Mouse (Mus musculus): ENCODE measurements around the gene Pacsin2. TPM values are rescaled to one million over a fixed set of nuclear protein-coding genes. Genes with fewer than 3 reads are reported as not detected.
"Not testable (repeated sequence)": the region's sequence is repeated elsewhere in the genome, so short reads cannot be mapped to it uniquely, and the experiment has no call there.

The Pacsin2 gene
- 51.7 and 58.4 TPM in 2 replicates for polyA plus RNA-seq (2012; rRNA removed)
- 41.6 and 43.3 TPM in 2 replicates for polyA plus RNA-seq (2014; fragmentation: Nextera tagmentation; extraction: Ambion mirVana)

GRCm38 (mm10) chr15:83464083-83464904 lies at the start of gene Pacsin2:
Pacsin2 (minus strand) TSS chr15:83464606.
- 0 out of 2 replicates have a peak, but pooled peaks have one; percentile 26 for TF ChIP-seq POLR2A (IDR thresholded peaks at IDR 0.05; ENCODE audit: borderline replicate concordance, extremely low read depth, insufficient read depth, insufficient read length)
- Histone ChIP-seq H3K4me1 (ENCODE audit: control insufficient read depth, insufficient read depth, low read length) (peaks cover 13% of the 10 kb centered on the region), H3K27ac (replicated peaks; ENCODE audit: low read depth, low read length) (peak within 1 kb of the TSS; percentile 74; the same call in 1 of the 2 replicates), H3K9me3 (ENCODE audit: control insufficient read depth, low read length) (no peaks in the 10 kb centered on the region), H3K4me3 (replicated peaks; ENCODE audit: low read length) (peak within 1 kb of the TSS; percentile 76), H3K4me2 (replicated peaks; ENCODE audit: low read depth, low read length, severe bottlenecking) (peak within 1 kb of the TSS; percentile 72), H3K9ac (ENCODE audit: low read depth, low read length, severe bottlenecking) (peak within 1 kb of the TSS; percentile 79), H3K27me3 (ENCODE audit: control insufficient read depth, insufficient read depth, low read length) (no peaks in the 10 kb centered on the region), H3K36me3 (ENCODE audit: control insufficient read depth, insufficient read depth, low read length) (0 out of 2 replicates have a peak, but pooled peaks cover 4% of the 10 kb centered on the region)
- DNase-seq (ENCODE audit: low spot score) (peak; percentile 99), ATAC-seq (ENCODE audit: low FRiP score, low read depth) (peak; percentile 99)
- WGBS: under 1% methylated on average over 56 of the region's 88 CpGs

GRCm38 (mm10) chr15:83512489-83513281 lies 48.3 kb upstream of the Pacsin2 start:
- no peak overlapping the region for H3K9ac ChIP-seq (ENCODE audit: low read depth, low read length, severe bottlenecking)
- WGBS: 68% methylated on average over 13 of the region's 13 CpGs
- no peaks in the 10 kb centered on the region for H3K36me3 ChIP-seq (ENCODE audit: control insufficient read depth, insufficient read depth, low read length)
- H3K27me3 ChIP-seq (ENCODE audit: control insufficient read depth, insufficient read depth, low read length): no peaks in the 10 kb centered on the region
- DNase-seq (ENCODE audit: low spot score): no peak
- H3K4me3 ChIP-seq (replicated peaks; ENCODE audit: low read length): no peak overlapping the region
- no peaks in the 10 kb centered on the region for H3K9me3 ChIP-seq (ENCODE audit: control insufficient read depth, low read length)
- no peak overlapping the region for H3K4me2 ChIP-seq (replicated peaks; ENCODE audit: low read depth, low read length, severe bottlenecking)
- H3K4me1 ChIP-seq (ENCODE audit: control insufficient read depth, insufficient read depth, low read length): peaks cover 3% of the 10 kb centered on the region; the same call in 1 of the 2 replicates
- no peak for ATAC-seq (ENCODE audit: low FRiP score, low read depth)
- no peak for TF ChIP-seq POLR2A (IDR thresholded peaks at IDR 0.05; ENCODE audit: borderline replicate concordance, extremely low read depth, insufficient read depth, insufficient read length)
- H3K27ac ChIP-seq (replicated peaks; ENCODE audit: low read depth, low read length): no peak overlapping the region

- ATAC-seq (ENCODE audit: low FRiP score, low read depth) (peak; percentile 95), DNase-seq (ENCODE audit: low spot score) (peak; percentile 91)
- Histone ChIP-seq H3K4me2 (replicated peaks; ENCODE audit: low read depth, low read length, severe bottlenecking) (peak within 1 kb of the TSS; percentile 71), H3K36me3 (ENCODE audit: control insufficient read depth, insufficient read depth, low read length) (no peaks in the 10 kb centered on the region), H3K27ac (replicated peaks; ENCODE audit: low read depth, low read length) (no peak within 1 kb of the TSS), H3K4me3 (replicated peaks; ENCODE audit: low read length) (peak within 1 kb of the TSS; percentile 48), H3K27me3 (ENCODE audit: control insufficient read depth, insufficient read depth, low read length) (no peaks in the 10 kb centered on the region), H3K4me1 (ENCODE audit: control insufficient read depth, insufficient read depth, low read length) (peaks cover 3% of the 10 kb centered on the region; the same call in 1 of the 2 replicates), H3K9me3 (ENCODE audit: control insufficient read depth, low read length) (no peaks in the 10 kb centered on the region), H3K9ac (ENCODE audit: low read depth, low read length, severe bottlenecking) (peak within 1 kb of the TSS; percentile 52)
- WGBS: 11% methylated on average over 35 of the region's 41 CpGs
- peak; percentile 18; the same call in 1 of the 2 replicates for TF ChIP-seq POLR2A (IDR thresholded peaks at IDR 0.05; ENCODE audit: borderline replicate concordance, extremely low read depth, insufficient read depth, insufficient read length)
These were observed 46.5 kb upstream of the Pacsin2 start, which contains the start of gene Ttll1 for GRCm38 (mm10) chr15:83510805-83511405. Ttll1 (minus strand) TSS chr15:83510893.

- DNase-seq (ENCODE audit: low spot score) (no peak), ATAC-seq (ENCODE audit: low FRiP score, low read depth) (peak; percentile 61)
- peak overlapping the region; percentile 48 for H3K4me3 ChIP-seq (replicated peaks; ENCODE audit: low read length)
- H3K27me3 ChIP-seq (ENCODE audit: control insufficient read depth, insufficient read depth, low read length): no peaks in the 10 kb centered on the region
- no peak for TF ChIP-seq POLR2A (IDR thresholded peaks at IDR 0.05; ENCODE audit: borderline replicate concordance, extremely low read depth, insufficient read depth, insufficient read length)
- 29% methylated on average over 17 of the region's 17 CpGs for WGBS
- H3K4me1 ChIP-seq (ENCODE audit: control insufficient read depth, insufficient read depth, low read length): peaks cover 3% of the 10 kb centered on the region; the same call in 1 of the 2 replicates
- no peak overlapping the region for H3K27ac ChIP-seq (replicated peaks; ENCODE audit: low read depth, low read length)
- peak overlapping the region; percentile 52 for H3K9ac ChIP-seq (ENCODE audit: low read depth, low read length, severe bottlenecking)
- H3K36me3 ChIP-seq (ENCODE audit: control insufficient read depth, insufficient read depth, low read length): no peaks in the 10 kb centered on the region
- H3K4me2 ChIP-seq (replicated peaks; ENCODE audit: low read depth, low read length, severe bottlenecking): peak overlapping the region; percentile 71
- H3K9me3 ChIP-seq (ENCODE audit: control insufficient read depth, low read length): no peaks in the 10 kb centered on the region
These were observed 45.8 kb upstream of the Pacsin2 start for GRCm38 (mm10) chr15:83509950-83510804.

GRCm38 (mm10) chr15:83501483-83501882 lies 37.1 kb upstream of the Pacsin2 start:
- peaks cover 22% of the 10 kb centered on the region for H3K36me3 ChIP-seq (ENCODE audit: control insufficient read depth, insufficient read depth, low read length)
- H3K9ac ChIP-seq (ENCODE audit: low read depth, low read length, severe bottlenecking); H3K4me1 ChIP-seq (ENCODE audit: control insufficient read depth, insufficient read depth, low read length); H3K27me3 ChIP-seq (ENCODE audit: control insufficient read depth, insufficient read depth, low read length); H3K4me2 ChIP-seq (replicated peaks; ENCODE audit: low read depth, low read length, severe bottlenecking); H3K9me3 ChIP-seq (ENCODE audit: control insufficient read depth, low read length); DNase-seq (ENCODE audit: low spot score); H3K27ac ChIP-seq (replicated peaks; ENCODE audit: low read depth, low read length); ATAC-seq (ENCODE audit: low FRiP score, low read depth); H3K4me3 ChIP-seq (replicated peaks; ENCODE audit: low read length): not testable (repeated sequence)
- WGBS: 84% methylated on average over 6 of the region's 6 CpGs
